Mouse (Mus musculus): Measurements from ENCODE around the gene Ctnna2.

The Ctnna2 gene

GRCm38 (mm10) chr6:77979241-77979961 is at the start of gene Ctnna2:
TSS of gene Ctnna2 (minus strand) at chr6:77979699.
- peak in 1 of 2 experiments; percentile 12 for DNase-seq

DNA sequence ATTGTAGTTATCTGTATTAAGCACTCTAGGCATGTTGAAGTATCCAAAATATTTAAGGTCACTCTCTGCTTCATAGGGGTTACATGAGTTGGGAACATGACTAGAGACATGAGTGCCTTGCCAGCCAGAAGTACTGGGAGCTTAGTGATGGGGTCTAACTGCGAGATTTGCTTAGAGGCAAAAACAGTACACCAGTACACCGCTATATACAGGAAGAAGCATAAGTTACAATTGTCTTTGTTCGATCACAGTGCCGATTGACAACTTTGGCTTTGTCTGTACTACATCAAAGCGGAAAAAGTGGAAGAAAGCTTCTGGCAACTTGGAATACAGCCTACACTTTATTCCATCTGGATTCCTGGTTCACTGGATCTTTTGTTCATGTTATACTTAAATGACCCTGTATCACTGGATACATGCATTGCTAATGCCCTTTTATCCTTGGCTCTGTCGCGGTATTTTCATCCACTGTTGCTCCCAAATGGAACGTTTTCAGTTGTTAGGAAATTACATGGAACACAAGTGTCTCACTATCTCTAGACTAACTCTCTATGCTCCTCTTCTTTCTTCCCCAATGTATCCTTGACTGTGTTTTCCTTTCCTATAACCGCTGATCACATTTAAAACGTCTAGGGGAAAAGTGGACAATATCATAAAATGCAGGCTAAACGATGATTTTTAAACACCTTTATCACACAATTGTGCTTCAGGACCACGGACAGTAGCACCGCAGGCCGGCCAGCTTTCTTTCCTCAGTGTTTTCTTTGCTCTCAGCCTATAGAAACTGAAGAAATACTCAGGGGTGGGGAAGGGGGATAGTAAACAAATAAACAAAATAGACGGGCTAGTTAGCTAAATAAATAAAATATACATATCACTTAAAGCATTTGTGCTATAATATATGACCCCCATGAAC is 896 bp upstream of the Ctnna2 start:
- DNase-seq: no peak

DNA sequence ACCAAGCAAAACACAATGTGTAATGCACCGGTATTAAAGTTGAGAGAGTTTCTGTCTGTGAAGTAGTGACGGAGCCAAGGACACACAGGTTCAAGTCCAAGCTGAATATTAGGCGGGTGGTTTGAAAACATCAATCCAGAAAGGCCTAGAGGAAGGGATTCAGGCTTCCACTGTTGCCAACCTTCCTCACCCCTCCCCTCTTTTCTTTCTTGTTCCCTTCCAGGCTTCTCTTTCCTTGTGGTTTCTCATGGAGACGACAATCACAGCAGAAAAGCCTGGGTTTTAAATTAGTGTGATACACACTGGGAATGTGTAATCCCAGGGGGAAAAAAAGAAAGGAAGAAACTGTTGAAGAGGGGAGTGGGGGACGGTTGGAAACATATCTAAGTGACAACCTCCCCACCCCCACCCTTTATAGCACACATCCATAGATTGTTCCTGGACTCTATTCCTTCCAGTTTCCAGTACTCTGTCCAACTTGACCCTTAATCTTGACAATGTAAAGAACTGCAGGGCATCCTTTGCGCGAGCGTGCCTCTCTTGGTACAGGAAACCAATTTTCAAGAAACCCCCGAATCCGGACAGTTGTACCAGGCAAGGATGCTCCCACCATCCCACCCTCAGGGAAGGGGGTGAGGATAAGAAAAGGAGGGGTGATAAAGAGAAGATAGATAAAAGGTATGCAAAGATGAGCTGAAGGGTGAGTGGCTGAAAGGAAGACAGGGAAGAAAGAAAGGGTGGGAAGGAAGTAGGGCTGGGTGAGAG is 841 bp downstream of the Ctnna2 start:
- no peak for DNase-seq

- DNase-seq: no peak
Measured at GRCm38 (mm10) chr6:77970545-77971242, 8.8 kb downstream of the Ctnna2 start.

DNA sequence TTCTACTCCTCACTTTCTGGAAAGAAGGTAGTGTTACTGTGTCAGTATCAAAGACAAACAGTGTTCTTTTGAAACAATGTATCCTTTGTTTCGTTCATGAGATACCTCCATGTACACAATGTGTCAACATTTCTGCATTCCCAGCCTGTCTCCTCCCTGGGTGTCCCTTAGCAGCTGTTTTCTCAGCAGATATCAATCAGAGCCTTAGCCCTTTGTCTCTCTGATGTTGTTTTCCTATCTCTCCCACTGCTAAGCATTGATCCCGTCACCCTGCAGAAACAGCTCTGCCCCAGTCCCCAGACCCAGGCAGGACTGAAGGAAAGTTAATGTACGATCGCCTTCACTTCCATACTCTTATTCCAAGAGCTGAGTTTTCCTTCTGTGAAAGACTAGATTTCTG is 9.7 kb downstream of the Ctnna2 start:
- DNase-seq: no peak

DNA sequence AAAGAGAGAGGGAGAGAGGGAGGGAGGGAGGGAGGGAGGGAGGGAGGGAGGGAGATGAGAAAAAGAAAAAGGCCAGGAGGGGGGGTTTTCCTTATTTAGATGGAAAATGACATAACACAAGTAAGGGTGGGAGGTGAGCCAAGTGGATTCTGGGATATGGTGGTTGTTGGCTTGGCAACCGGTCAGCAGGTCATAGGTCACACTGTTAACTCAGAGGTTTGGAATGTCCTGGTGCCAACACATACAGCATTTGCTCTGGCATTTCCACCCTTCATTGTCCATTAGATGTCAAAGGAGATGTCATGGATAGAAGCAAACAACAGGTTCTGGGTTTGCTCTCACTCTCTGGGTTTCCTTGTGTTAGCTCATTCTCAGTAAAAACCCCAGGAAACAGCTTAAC is 17.5 kb downstream of the Ctnna2 start:
- DNase-seq: no peak

DNA sequence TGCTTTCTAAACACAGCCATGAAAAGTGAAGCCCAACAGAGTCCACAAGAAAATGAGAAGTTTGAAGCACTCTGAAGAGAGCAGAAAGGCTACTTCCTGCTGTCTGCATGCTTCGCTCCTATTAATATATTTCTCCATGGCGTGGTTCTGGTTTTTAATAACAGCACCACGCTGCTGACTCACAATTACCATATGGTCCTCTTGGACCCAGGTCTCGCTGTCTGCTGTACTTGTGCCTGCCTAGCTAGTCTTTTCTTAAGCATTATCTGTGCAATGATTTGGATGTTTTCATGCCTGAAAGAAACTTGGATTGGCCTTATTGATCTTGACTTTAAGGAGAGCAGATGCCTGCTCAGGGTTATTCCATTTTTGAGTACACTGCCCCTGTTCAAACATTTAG is 28.2 kb downstream of the Ctnna2 start:
- DNase-seq: no peak

- no peak for DNase-seq
Measured at GRCm38 (mm10) chr6:77950690-77951089, 28.8 kb downstream of the Ctnna2 start.

DNA sequence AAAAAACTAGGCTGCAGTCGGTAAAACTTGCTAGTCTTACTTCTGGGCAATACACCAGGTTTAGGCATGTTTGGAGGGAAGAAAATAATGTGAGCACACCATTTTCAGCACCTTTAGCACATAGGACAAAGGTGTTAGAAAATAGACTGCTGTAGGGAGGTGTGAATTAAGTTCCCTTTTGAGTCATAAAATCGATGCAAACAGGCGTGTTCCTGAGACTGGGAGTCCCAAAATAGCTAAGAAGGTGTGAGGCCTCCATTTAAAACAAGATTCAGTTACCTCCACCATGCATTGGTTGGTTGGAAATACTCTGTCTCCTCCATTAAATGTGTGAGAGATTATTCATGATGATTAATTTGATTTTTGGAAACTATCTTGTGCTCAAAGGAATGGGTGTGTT is 50.1 kb downstream of the Ctnna2 start:
- no peak for DNase-seq

GRCm38 (mm10) chr6:77873150-77873549 is 106.3 kb downstream of the Ctnna2 start:
- DNase-seq: no peak

DNA sequence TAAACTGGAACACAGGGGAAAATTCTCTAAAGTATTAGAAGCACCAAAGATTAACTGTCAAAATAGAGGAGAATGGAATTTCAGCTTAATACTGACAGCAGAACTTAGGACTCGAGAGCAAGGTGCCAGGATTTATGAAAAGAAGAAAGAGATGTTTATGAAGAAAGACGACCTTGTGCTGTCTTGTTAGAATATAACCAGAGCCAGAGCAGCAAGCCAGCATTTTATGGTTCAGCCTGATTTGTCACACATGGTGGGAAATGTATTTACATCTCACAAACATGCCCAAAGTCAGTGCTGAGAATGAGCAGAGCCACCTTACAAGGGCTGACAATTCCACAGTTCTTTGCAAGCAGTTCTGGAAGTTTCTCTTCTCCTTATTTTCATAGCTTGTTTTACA is 110.2 kb downstream of the Ctnna2 start:
- no peak for DNase-seq

- DNase-seq: no peak
Measured at GRCm38 (mm10) chr6:77868119-77868518, 111.4 kb downstream of the Ctnna2 start.

- no peak for DNase-seq
Measured at GRCm38 (mm10) chr6:77863379-77863778, 116.1 kb downstream of the Ctnna2 start.

- no peak for DNase-seq
Measured at GRCm38 (mm10) chr6:77862781-77863180, 116.7 kb downstream of the Ctnna2 start.

DNA sequence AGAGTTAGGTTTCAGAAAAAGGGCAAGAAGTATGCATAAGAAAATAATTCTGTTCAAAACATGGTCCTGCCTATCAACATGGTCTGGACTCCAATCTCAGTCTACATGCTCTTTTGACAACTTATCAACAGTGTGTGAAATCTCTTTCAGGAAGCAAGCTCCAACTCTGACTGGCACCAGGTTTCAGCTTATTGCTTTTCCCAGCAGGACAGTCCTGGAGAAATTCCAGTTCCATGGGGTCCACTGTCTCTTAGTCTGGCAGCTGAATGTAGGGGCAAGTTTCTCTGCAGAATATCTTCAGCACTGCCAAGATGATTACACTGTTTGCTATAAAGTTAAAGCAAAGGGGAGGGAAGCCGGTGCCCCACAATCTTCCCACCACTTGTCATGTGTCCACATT is 130.1 kb downstream of the Ctnna2 start:
- no peak for DNase-seq

- DNase-seq: no peak
Measured at GRCm38 (mm10) chr6:77848796-77849195, 130.7 kb downstream of the Ctnna2 start.

DNA sequence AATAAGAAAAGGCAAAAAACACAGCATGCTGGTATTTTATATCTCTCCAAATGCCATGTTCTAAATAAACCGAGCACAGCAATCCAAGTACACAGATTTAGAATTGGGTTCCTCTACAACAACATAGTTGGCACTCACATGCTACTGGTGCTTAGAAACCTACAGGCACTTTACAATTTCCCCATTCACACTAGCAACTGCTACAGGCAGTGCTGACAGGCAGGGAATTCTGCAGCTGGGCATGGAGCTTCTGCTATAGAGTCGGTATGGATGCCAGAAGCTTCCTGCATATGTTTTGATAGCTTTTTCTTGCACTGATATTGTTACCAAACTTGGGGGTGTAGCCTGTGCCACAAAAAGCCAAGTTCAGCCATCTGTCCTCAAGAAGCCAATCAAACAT is 131.8 kb downstream of the Ctnna2 start:
- DNase-seq: no peak

- DNase-seq: no peak
Measured at GRCm38 (mm10) chr6:77839076-77839475, 140.4 kb downstream of the Ctnna2 start.

- no peak for DNase-seq
Measured at GRCm38 (mm10) chr6:77838653-77839052, 140.8 kb downstream of the Ctnna2 start.

GRCm38 (mm10) chr6:77837543-77837942 is 142.0 kb downstream of the Ctnna2 start:
- DNase-seq: no peak

DNA sequence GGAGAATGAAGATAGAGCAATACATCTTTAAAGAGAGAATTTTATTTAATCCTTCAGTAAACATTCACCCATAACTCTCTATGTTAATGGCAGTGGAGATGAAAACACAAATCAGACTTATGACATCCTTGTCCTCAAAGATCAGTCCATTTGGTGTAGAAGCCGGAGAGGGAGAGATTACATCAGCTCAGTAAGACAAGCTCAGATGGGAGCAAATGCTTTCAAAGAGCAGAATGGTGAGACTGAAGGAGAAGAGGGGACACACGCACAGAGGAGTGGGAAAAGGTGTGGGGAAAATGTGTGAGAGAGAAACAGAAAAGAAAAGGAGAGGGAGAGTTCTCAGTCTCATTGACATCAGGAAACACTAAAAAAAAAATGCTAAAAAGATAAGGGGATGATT is 144.8 kb downstream of the Ctnna2 start:
- no peak for DNase-seq

GRCm38 (mm10) chr6:77827526-77827925 is 152.0 kb downstream of the Ctnna2 start:
- DNase-seq: no peak

DNA sequence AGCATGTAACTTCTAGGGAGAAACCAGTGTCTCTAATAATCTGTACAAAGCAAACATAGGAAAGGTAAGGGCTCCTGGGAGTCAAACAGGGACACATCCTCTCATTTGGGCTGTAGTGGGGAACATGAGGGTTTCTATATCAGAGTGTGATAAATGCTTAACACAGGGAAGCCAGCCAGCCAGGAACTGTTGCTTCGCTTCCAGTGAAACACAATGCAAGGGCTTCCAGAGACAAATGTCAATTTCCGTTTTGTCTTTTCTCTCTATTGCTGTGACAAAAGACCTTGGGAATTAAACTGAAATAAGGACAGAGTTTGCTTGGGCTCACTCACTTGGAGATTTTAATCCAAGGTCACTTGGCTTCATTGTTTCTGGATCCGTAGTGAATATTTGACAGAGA is 162.4 kb downstream of the Ctnna2 start:
- no peak for DNase-seq
